Mouse (Mus musculus): ENCODE results near the gene Tram2. TPM values are rescaled to one million over a fixed set of nuclear protein-coding genes. Genes with fewer than 3 reads are reported as not detected.

The Tram2 gene
- polyA plus RNA-seq, 1 experiment from 2014 or later, result 6.9 TPM

GRCm38 (mm10) chr1:20974341-20975135 lies 104.5 kb downstream of the Tram2 start:
- no peak for ATAC-seq (ENCODE audit: insufficient read depth, low FRiP score, low TSS enrichment)
- Histone ChIP-seq H3K4me3 (ENCODE audit: low read depth, low read length) (no peak overlapping the region), H3K4me1 (ENCODE audit: control insufficient read depth, insufficient read depth, low read length) (no peaks in the 10 kb centered on the region), H3K36me3 (ENCODE audit: control insufficient read depth, insufficient read depth, low read length) (no peaks in the 10 kb centered on the region), H3K4me2 (ENCODE audit: low read depth) (no peak overlapping the region), H3K9me3 (ENCODE audit: control insufficient read depth, low read length) (no peaks in the 10 kb centered on the region), H3K9ac (ENCODE audit: low read length) (no peak overlapping the region), H3K27ac (ENCODE audit: low read depth, low read length) (no peak overlapping the region), H3K27me3 (ENCODE audit: control insufficient read depth, insufficient read depth, low read length) (no peaks in the 10 kb centered on the region)
- 69% methylated on average over 9 of the region's 9 CpGs for WGBS
- DNase-seq (ENCODE audit: low spot score), result no peak

GRCm38 (mm10) chr1:20973389-20973788 lies 105.6 kb downstream of the Tram2 start:
- Histone ChIP-seq H3K27ac (ENCODE audit: low read depth, low read length) (no peak overlapping the region), H3K4me1 (ENCODE audit: control insufficient read depth, insufficient read depth, low read length) (no peaks in the 10 kb centered on the region), H3K27me3 (ENCODE audit: control insufficient read depth, insufficient read depth, low read length) (no peaks in the 10 kb centered on the region), H3K9ac (ENCODE audit: low read length) (no peak overlapping the region), H3K9me3 (ENCODE audit: control insufficient read depth, low read length) (no peaks in the 10 kb centered on the region), H3K4me3 (ENCODE audit: low read depth, low read length) (no peak overlapping the region), H3K4me2 (ENCODE audit: low read depth) (no peak overlapping the region), H3K36me3 (ENCODE audit: control insufficient read depth, insufficient read depth, low read length) (no peaks in the 10 kb centered on the region)
- no peak for DNase-seq (ENCODE audit: low spot score)
- WGBS, result 97% methylated on average over 6 of the region's 6 CpGs
- no peak for ATAC-seq (ENCODE audit: insufficient read depth, low FRiP score, low TSS enrichment)

- Histone ChIP-seq H3K9me3 (ENCODE audit: control insufficient read depth, low read length) (no peaks in the 10 kb centered on the region), H3K4me2 (ENCODE audit: low read depth) (no peak overlapping the region), H3K9ac (ENCODE audit: low read length) (no peak overlapping the region), H3K4me1 (ENCODE audit: control insufficient read depth, insufficient read depth, low read length) (no peaks in the 10 kb centered on the region), H3K4me3 (ENCODE audit: low read depth, low read length) (no peak overlapping the region), H3K36me3 (ENCODE audit: control insufficient read depth, insufficient read depth, low read length) (no peaks in the 10 kb centered on the region), H3K27ac (ENCODE audit: low read depth, low read length) (no peak overlapping the region), H3K27me3 (ENCODE audit: control insufficient read depth, insufficient read depth, low read length) (no peaks in the 10 kb centered on the region)
- ATAC-seq (ENCODE audit: insufficient read depth, low FRiP score, low TSS enrichment) (no peak), DNase-seq (ENCODE audit: low spot score) (no peak)
- 78% methylated on average over 2 of the region's 2 CpGs for WGBS
These were observed 109.4 kb downstream of the Tram2 start for GRCm38 (mm10) chr1:20969642-20970041.

GRCm38 (mm10) chr1:20954876-20955275 lies 124.2 kb downstream of the Tram2 start:
- Histone ChIP-seq H3K27me3 (ENCODE audit: control insufficient read depth, insufficient read depth, low read length) (no peaks in the 10 kb centered on the region), H3K36me3 (ENCODE audit: control insufficient read depth, insufficient read depth, low read length) (no peaks in the 10 kb centered on the region), H3K4me1 (ENCODE audit: control insufficient read depth, insufficient read depth, low read length) (0 out of 2 replicates have a peak, but pooled peaks cover 3% of the 10 kb centered on the region), H3K4me2 (ENCODE audit: low read depth) (no peak overlapping the region), H3K27ac (ENCODE audit: low read depth, low read length) (no peak overlapping the region), H3K9ac (ENCODE audit: low read length) (no peak overlapping the region), H3K9me3 (ENCODE audit: control insufficient read depth, low read length) (no peaks in the 10 kb centered on the region), H3K4me3 (ENCODE audit: low read depth, low read length) (no peak overlapping the region)
- DNase-seq (ENCODE audit: low spot score), result no peak
- WGBS, result 83% methylated on average over 3 of the region's 3 CpGs
- no peak for ATAC-seq (ENCODE audit: insufficient read depth, low FRiP score, low TSS enrichment)

- H3K9ac ChIP-seq (ENCODE audit: low read length), result peak overlapping the region; percentile 70
- no peak for DNase-seq (ENCODE audit: low spot score)
- peak overlapping the region; percentile 42 for H3K4me3 ChIP-seq (ENCODE audit: low read depth, low read length)
- peak overlapping the region; percentile 70 for H3K4me2 ChIP-seq (ENCODE audit: low read depth)
- 0 out of 2 replicates have a peak, but pooled peaks cover 3% of the 10 kb centered on the region for H3K4me1 ChIP-seq (ENCODE audit: control insufficient read depth, insufficient read depth, low read length)
- peak; percentile 71 for ATAC-seq (ENCODE audit: insufficient read depth, low FRiP score, low TSS enrichment)
- no peaks in the 10 kb centered on the region for H3K27me3 ChIP-seq (ENCODE audit: control insufficient read depth, insufficient read depth, low read length)
- peak overlapping the region; percentile 89 for H3K27ac ChIP-seq (ENCODE audit: low read depth, low read length)
- whole genome bisulfite sequencing, result 3% methylated on average over 16 of the region's 16 CpGs
- H3K9me3 ChIP-seq (ENCODE audit: control insufficient read depth, low read length), result no peaks in the 10 kb centered on the region
- H3K36me3 ChIP-seq (ENCODE audit: control insufficient read depth, insufficient read depth, low read length), result no peaks in the 10 kb centered on the region
These were observed 127.2 kb downstream of the Tram2 start for GRCm38 (mm10) chr1:20951799-20952198.

- Histone ChIP-seq H3K27ac (ENCODE audit: low read depth, low read length) (peak within 1 kb of the TSS; percentile 89), H3K36me3 (ENCODE audit: control insufficient read depth, insufficient read depth, low read length) (no peaks in the 10 kb centered on the region), H3K4me1 (ENCODE audit: control insufficient read depth, insufficient read depth, low read length) (0 out of 2 replicates have a peak, but pooled peaks cover 3% of the 10 kb centered on the region), H3K9me3 (ENCODE audit: control insufficient read depth, low read length) (no peaks in the 10 kb centered on the region), H3K4me2 (ENCODE audit: low read depth) (peak within 1 kb of the TSS; percentile 70), H3K9ac (ENCODE audit: low read length) (peak within 1 kb of the TSS; percentile 70), H3K27me3 (ENCODE audit: control insufficient read depth, insufficient read depth, low read length) (no peaks in the 10 kb centered on the region), H3K4me3 (ENCODE audit: low read depth, low read length) (peak within 1 kb of the TSS; percentile 42)
- ATAC-seq (ENCODE audit: insufficient read depth, low FRiP score, low TSS enrichment) (peak; percentile 98), DNase-seq (ENCODE audit: low spot score) (peak; percentile 96)
- WGBS, result 2% methylated on average over 22 of the region's 23 CpGs
These were observed 127.7 kb downstream of the Tram2 start, which contains the start of gene Efhc1 for GRCm38 (mm10) chr1:20951300-20951763. Efhc1 (plus strand) TSS chr1:20951626.

Other genes with a start within 250 kb of the Tram2 start
- 8.4 TPM in 2 replicates for gene Paqr8, start 188.6 kb downstream of the Tram2 start, polyA plus RNA-seq (2014; fragmentation: Nextera tagmentation; extraction: Ambion mirVana)
- 1.3 and 2.0 TPM in 2 replicates for gene Efhc1, start 127.6 kb downstream of the Tram2 start, polyA plus RNA-seq (2014; fragmentation: Nextera tagmentation; extraction: Ambion mirVana)
- 11.3 and 11.9 TPM in 2 replicates for gene Tmem14a, start 139.3 kb upstream of the Tram2 start, polyA plus RNA-seq (2014; fragmentation: Nextera tagmentation; extraction: Ambion mirVana)
- gene Gsta3, start 161.4 kb upstream of the Tram2 start, polyA plus RNA-seq (2014; fragmentation: Nextera tagmentation; extraction: Ambion mirVana), result 0.31 and 0.48 TPM in 2 replicates

Data from neural tube, embryonic 11.5 days (tissue).